Mouse (Mus musculus) embryonic facial prominence, embryonic 15.5 days (tissue): ENCODE results near the gene Stau1. TPM values are rescaled to one million over a fixed set of nuclear protein-coding genes. Genes with fewer than 3 reads are reported as not detected.

Experiments
- ATAC-seq: fragments of 200-750 bp; cut with Nextera tagmentation; 2 replicates; pipeline ENCODE4 v1.8.0; 2017; ENCODE audit warnings: low read depth, moderate TSS enrichment; ENCODE audit not compliant: insufficient number of reproducible peaks, low FRiP score, low TSS enrichment
- H3K27ac ChIP-seq: fragments of 300-500 bp; sonication (generic); replicated peaks from 2 replicates; pipeline ENCODE4 v1.5.1; 2015; ENCODE audit warnings: mild to moderate bottlenecking, inconsistent platforms
- H3K27me3 ChIP-seq: fragments of 300-500 bp; sonication (generic); 2 replicates; pipeline ENCODE4 v1.6.1; 2015; ENCODE audit warnings: inconsistent platforms
- H3K36me3 ChIP-seq: fragments of 300-500 bp; sonication (generic); 2 replicates; pipeline ENCODE4 v1.6.1; 2015; ENCODE audit warnings: mild to moderate bottlenecking, inconsistent platforms
- H3K4me1 ChIP-seq: fragments of 300-500 bp; sonication (generic); 2 replicates; pipeline ENCODE4 v1.6.1; 2015; ENCODE audit warnings: inconsistent platforms
- H3K4me2 ChIP-seq: fragments of 300-500 bp; sonication (generic); replicated peaks from 2 replicates; pipeline ENCODE4 v1.6.1; 2015; ENCODE audit warnings: mild to moderate bottlenecking, inconsistent platforms
- H3K4me3 ChIP-seq: fragments of 300-500 bp; sonication (generic); replicated peaks from 2 replicates; pipeline ENCODE4 v1.5.1; 2015; ENCODE audit warnings: mild to moderate bottlenecking, inconsistent platforms
- H3K9ac ChIP-seq: fragments of 300-500 bp; sonication (generic); 2 replicates; pipeline ENCODE4 v1.6.1; 2015; ENCODE audit warnings: inconsistent platforms
- H3K9me3 ChIP-seq: fragments of 300-500 bp; sonication (generic); replicated peaks from 2 replicates; pipeline ENCODE4 v1.6.1; 2016; ENCODE audit warnings: inconsistent platforms
- WGBS: fragments of 180-500 bp; shearing (Covaris S2); methylation state at CpG from one replicate; pipeline ENCODE4 v1.1.7; 2015; 5-methylcytosine and 5-hydroxymethylcytosine counted together
- polyA plus RNA-seq: library from polyadenylated mRNA; unstranded; fragments of >200 nt; fragmentation: Nextera tagmentation; extraction: Ambion mirVana; gene quantifications from 2 replicates; pipeline ENCODE4 v1.2.1, GENCODE M21; 2015

The Stau1 gene
- polyA plus RNA-seq, 1 experiment from 2014 or later, result 97.3 TPM

- no peak for ATAC-seq
- H3K36me3 ChIP-seq, result peaks cover 7% of the 10 kb centered on the region
- no peaks in the 10 kb centered on the region for H3K9me3 ChIP-seq
These were observed 86.4 kb downstream of the Stau1 start for GRCm38 (mm10) chr2:166909729-166910128.

DNA sequence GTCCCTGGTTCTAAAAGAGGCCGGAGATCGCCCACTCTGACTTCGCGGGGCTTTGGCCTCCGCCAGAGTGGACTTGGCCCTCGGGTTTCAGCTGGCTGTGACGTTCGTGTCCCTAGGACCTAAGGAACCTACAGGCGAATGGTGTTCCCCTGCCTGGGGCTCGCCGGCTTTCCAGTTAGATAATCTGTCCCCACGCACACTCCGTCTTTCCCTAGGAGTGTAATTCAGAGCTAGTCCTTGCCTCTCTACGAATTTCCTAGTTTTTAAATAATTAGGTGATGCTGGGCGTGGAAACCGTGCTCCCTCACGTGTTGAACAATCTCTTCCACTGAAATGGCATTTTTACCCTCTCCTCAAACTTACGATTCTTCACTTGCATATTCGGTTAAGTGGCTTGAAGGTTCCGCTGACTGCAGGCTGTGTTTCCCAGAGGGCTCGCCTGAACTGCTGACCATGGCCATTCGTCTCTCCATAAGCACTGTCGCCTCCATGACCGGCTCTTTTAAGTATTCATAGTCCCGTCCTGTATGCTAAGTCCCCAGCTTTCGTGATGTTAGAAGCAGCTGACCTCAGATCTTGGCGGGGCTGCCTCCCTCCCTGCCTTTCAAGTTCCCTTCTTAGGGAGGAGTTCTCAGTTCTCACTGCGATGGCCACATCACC, 89.4 kb downstream of the Stau1 start:
- peak overlapping the region; percentile 63 for H3K9ac ChIP-seq
- no peaks in the 10 kb centered on the region for H3K9me3 ChIP-seq
- H3K4me2 ChIP-seq, result peak overlapping the region; percentile 83
- WGBS, result under 1% methylated on average over 28 of the region's 28 CpGs
- H3K36me3 ChIP-seq, result peaks cover 7% of the 10 kb centered on the region
- H3K27me3 ChIP-seq, result no peaks in the 10 kb centered on the region
- H3K27ac ChIP-seq, result peak overlapping the region; percentile 99
- peak; percentile 46 for ATAC-seq
- H3K4me3 ChIP-seq, result peak overlapping the region; percentile 96
- H3K4me1 ChIP-seq, result peaks cover 19% of the 10 kb centered on the region

More at GRCm38 (mm10) chr2:166909729-166910128, 86.4 kb downstream of the Stau1 start:
- H3K4me1 ChIP-seq, result peaks cover 19% of the 10 kb centered on the region
- H3K27ac ChIP-seq, result no peak overlapping the region
- no peak overlapping the region for H3K9ac ChIP-seq
- no peak overlapping the region for H3K4me2 ChIP-seq
- H3K27me3 ChIP-seq, result no peaks in the 10 kb centered on the region
- no peak overlapping the region for H3K4me3 ChIP-seq
- WGBS, result 97% methylated on average over 3 of the region's 3 CpGs

DNA sequence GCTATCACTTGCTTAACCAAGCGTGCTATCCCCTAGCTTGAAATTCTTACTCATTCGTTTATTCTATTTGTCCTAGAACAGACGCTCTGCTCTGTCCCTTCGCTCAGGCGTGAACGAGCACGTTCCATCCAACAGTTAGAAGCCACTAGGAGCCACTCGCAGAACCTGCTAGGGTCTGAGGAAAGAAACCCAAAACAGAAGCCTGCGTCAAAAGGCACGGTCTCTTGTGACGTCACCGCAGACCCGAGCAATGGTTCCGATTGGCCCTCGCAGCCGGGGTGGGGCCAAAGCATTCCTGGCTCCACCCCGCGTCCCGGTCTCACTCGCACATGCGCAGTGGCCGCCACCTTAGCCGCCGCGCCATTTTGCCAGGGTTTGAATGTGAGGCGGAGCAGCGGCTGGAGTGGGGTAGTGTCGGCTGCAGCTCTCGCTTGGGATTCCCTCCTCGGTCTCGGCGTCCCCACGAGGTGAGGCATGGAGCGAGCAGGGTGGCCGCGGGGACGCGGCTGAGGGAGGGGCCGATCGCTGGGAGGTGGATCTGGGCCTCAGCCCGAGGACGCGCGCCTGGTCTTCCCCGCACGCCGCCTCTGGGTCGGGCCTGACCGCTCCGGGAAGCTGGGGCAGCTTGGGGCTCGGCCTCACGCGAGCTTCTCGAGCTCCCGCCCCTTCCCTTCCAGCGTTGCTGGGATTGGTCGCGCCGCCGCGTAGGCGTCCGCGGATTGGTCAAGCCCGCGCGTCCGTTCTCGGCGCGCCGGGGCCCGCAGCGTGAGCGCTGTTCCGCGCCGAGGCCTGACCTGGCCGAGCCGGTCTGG, 90.2 kb downstream of the Stau1 start, which contains the start of gene Cse1l:
Cse1l (plus strand) TSS at position 330 of the 812 bp plus-strand sequence.
- Histone ChIP-seq H3K4me3 (peak within 1 kb of the TSS; percentile 96), H3K36me3 (peaks cover 7% of the 10 kb centered on the region), H3K4me2 (peak within 1 kb of the TSS; percentile 83), H3K4me1 (peaks cover 19% of the 10 kb centered on the region), H3K9ac (peak within 1 kb of the TSS; percentile 63), H3K27ac (peak within 1 kb of the TSS; percentile 99), H3K27me3 (no peaks in the 10 kb centered on the region), H3K9me3 (no peaks in the 10 kb centered on the region)
- WGBS, result under 1% methylated on average over 80 of the region's 80 CpGs
- peak; percentile 98 for ATAC-seq

- H3K4me1 ChIP-seq, result peaks cover 19% of the 10 kb centered on the region
- H3K9ac ChIP-seq, result no peak overlapping the region
- no peaks in the 10 kb centered on the region for H3K27me3 ChIP-seq
- 93% methylated on average over 6 of the region's 6 CpGs for WGBS
- no peak overlapping the region for H3K27ac ChIP-seq
- ATAC-seq, result no peak
- H3K9me3 ChIP-seq, result no peaks in the 10 kb centered on the region
- no peak overlapping the region for H3K4me2 ChIP-seq
- H3K36me3 ChIP-seq, result no peaks in the 10 kb centered on the region
- H3K4me3 ChIP-seq, result no peak overlapping the region
These were observed 92.3 kb downstream of the Stau1 start for GRCm38 (mm10) chr2:166903719-166904282.

- no peak overlapping the region for H3K4me2 ChIP-seq
- H3K9me3 ChIP-seq, result no peaks in the 10 kb centered on the region
- H3K27ac ChIP-seq, result no peak overlapping the region
- H3K27me3 ChIP-seq, result no peaks in the 10 kb centered on the region
- 82% methylated on average over 8 of the region's 8 CpGs for WGBS
- no peak for ATAC-seq
- H3K9ac ChIP-seq, result no peak overlapping the region
- peaks cover 6% of the 10 kb centered on the region; the same call in 1 of the 2 replicates for H3K4me1 ChIP-seq
- H3K4me3 ChIP-seq, result no peak overlapping the region
- H3K36me3 ChIP-seq, result no peaks in the 10 kb centered on the region
These were observed 95.2 kb downstream of the Stau1 start for GRCm38 (mm10) chr2:166900792-166901505.

GRCm38 (mm10) chr2:166899746-166900145, 96.4 kb downstream of the Stau1 start:
- Histone ChIP-seq H3K36me3 (peaks cover 3% of the 10 kb centered on the region; the same call in 1 of the 2 replicates), H3K4me3 (no peak overlapping the region), H3K27me3 (no peaks in the 10 kb centered on the region), H3K4me1 (no peaks in the 10 kb centered on the region), H3K27ac (no peak overlapping the region), H3K9ac (no peak overlapping the region), H3K4me2 (no peak overlapping the region), H3K9me3 (no peaks in the 10 kb centered on the region)
- 72% methylated on average over 3 of the region's 3 CpGs for WGBS
- ATAC-seq, result no peak

DNA sequence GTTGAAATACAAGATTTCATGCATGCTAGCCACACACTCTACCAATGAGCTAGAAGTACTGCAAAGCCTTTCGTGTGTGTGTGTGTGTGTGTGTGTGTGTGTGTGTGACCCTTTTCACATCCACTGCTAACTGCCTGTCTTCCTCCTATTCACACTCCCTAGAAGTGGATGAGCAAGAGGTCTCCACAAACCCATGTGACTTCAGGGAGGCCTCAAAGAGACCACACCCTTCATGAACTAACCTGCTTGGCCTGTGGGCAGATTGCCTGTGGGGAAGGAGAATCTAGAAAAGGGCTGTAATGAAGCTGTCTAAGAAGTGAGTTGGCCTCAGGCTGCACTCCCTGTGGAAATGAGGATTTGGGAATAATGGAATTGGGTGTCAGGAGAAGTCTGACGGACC, 96.9 kb downstream of the Stau1 start:
- no peaks in the 10 kb centered on the region for H3K9me3 ChIP-seq
- no peak for ATAC-seq
- no peaks in the 10 kb centered on the region for H3K4me1 ChIP-seq
- H3K27ac ChIP-seq, result no peak overlapping the region
- no peak overlapping the region for H3K9ac ChIP-seq
- peaks cover 8% of the 10 kb centered on the region for H3K36me3 ChIP-seq
- H3K4me2 ChIP-seq, result no peak overlapping the region
- 72% methylated on average over 2 of the region's 2 CpGs for WGBS
- H3K27me3 ChIP-seq, result no peaks in the 10 kb centered on the region
- H3K4me3 ChIP-seq, result no peak overlapping the region

Other genes with a start within 250 kb of the Stau1 start
- 7.2 and 8.3 TPM in 2 replicates for gene Trp53rkb, start 203.8 kb downstream of the Stau1 start, polyA plus RNA-seq
- 4.5 TPM in 2 replicates for gene Arfgef2, start 190.7 kb downstream of the Stau1 start, polyA plus RNA-seq
- gene Cse1l, start 90.3 kb downstream of the Stau1 start, polyA plus RNA-seq, result 85.6 and 92.2 TPM in 2 replicates
- gene Ddx27, start 18.9 kb upstream of the Stau1 start, polyA plus RNA-seq, result 44.3 and 47.6 TPM in 2 replicates
- gene Znfx1, start 66.7 kb upstream of the Stau1 start, polyA plus RNA-seq, result 8.8 and 9.5 TPM in 2 replicates
- 0.98 and 1.2 TPM in 2 replicates for gene Kcnb1, start 193.9 kb upstream of the Stau1 start, polyA plus RNA-seq
- gene Ptgis, start 244.3 kb upstream of the Stau1 start, polyA plus RNA-seq, result 33.1 and 33.3 TPM in 2 replicates